Mouse (Mus musculus): ENCODE measurements at regions not wholly inside any gene's neighbourhood (a gene's known extent, or its start where the extent isn't known, plus 50 kb on each side); places are given as distances from the start of the nearest gene placed in this dataset.

DNA sequence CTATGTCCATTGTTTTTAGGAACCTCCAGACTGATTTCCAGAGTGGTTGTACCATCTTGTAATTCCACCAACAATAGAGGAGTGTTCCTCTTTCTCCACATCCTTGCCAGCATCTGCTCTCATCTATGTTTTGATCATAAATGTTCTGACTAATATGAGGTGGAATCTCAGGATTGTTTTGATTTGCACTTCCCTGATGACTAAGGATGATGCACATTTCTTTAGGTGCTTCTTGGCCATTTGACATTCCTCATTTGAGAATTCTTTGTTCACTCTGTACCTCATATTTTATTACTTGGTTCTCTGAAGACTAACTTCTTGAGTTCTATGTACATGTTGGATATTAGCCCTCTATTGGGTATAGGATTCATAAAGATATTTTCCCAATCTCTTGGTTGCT, 538.4 kb downstream of the Inhba start:
- Histone ChIP-seq H3K27me3 (replicated peaks; ENCODE audit: control insufficient read depth, insufficient read depth, low read length) (no peaks in the 10 kb centered on the region), H3K4me1 (ENCODE audit: control insufficient read depth, insufficient read depth, low read length) (no peaks in the 10 kb centered on the region), H3K4me2 (ENCODE audit: low read depth, low read length) (no peak overlapping the region), H3K9me3 (ENCODE audit: control insufficient read depth, low read length) (no peaks in the 10 kb centered on the region), H3K27ac (replicated peaks; ENCODE audit: low read depth, low read length) (no peak overlapping the region), H3K9ac (ENCODE audit: low read depth, low read length) (no peak overlapping the region), H3K36me3 (ENCODE audit: control insufficient read depth, insufficient read depth, low read length) (no peaks in the 10 kb centered on the region), H3K4me3 (ENCODE audit: low read depth, low read length) (no peak overlapping the region)
- DNase-seq (ENCODE audit: low spot score): no peak
- no peak for ATAC-seq (ENCODE audit: low read depth)

- no peaks in the 10 kb centered on the region for H3K27me3 ChIP-seq (replicated peaks; ENCODE audit: control insufficient read depth, insufficient read depth, low read length)
- no peak overlapping the region for H3K4me3 ChIP-seq (ENCODE audit: low read depth, low read length)
- DNase-seq (ENCODE audit: low spot score) (peak; percentile 10), ATAC-seq (ENCODE audit: low read depth) (no peak)
- H3K4me2 ChIP-seq (ENCODE audit: low read depth, low read length): no peak overlapping the region
- H3K4me1 ChIP-seq (ENCODE audit: control insufficient read depth, insufficient read depth, low read length): no peaks in the 10 kb centered on the region
- 75% methylated on average over 1 of the region's 1 CpGs for WGBS
- no peaks in the 10 kb centered on the region for H3K36me3 ChIP-seq (ENCODE audit: control insufficient read depth, insufficient read depth, low read length)
- H3K9me3 ChIP-seq (ENCODE audit: control insufficient read depth, low read length): no peaks in the 10 kb centered on the region
- H3K9ac ChIP-seq (ENCODE audit: low read depth, low read length): no peak overlapping the region
- no peak overlapping the region for H3K27ac ChIP-seq (replicated peaks; ENCODE audit: low read depth, low read length)
These were observed 553.3 kb downstream of the Inhba start for GRCm38 (mm10) chr13:16564988-16565387.

- WGBS: 28% methylated on average over 4 of the region's 4 CpGs
- ATAC-seq (ENCODE audit: low read depth) (no peak), DNase-seq (ENCODE audit: low spot score) (no peak)
These were observed 562.4 kb downstream of the Inhba start for GRCm38 (mm10) chr13:16574069-16574468.

DNA sequence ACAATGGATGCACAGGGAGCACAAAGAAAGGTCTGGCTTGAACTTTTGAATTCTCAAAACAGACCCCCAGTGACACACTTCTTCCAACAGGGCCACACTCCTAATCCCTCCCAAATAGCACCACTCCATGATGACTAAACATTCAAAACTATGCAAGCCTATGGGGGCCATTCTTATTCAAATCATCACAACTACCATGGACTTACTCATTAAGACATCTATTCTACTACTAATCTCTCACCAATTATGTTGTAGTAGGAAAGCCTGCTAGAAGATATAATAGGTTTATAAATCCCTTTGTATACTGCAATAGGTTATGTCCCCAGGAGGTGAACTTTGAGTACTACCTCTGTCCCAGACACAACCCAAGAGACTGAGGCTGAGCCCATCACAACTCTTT, 574.6 kb downstream of the Inhba start:
- no peak overlapping the region for H3K9ac ChIP-seq (ENCODE audit: low read depth, low read length)
- no peak overlapping the region for H3K27ac ChIP-seq (replicated peaks; ENCODE audit: low read depth, low read length)
- no peak for DNase-seq (ENCODE audit: low spot score)
- no peaks in the 10 kb centered on the region for H3K9me3 ChIP-seq (ENCODE audit: control insufficient read depth, low read length)
- ATAC-seq (ENCODE audit: low read depth): no peak
- H3K27me3 ChIP-seq (replicated peaks; ENCODE audit: control insufficient read depth, insufficient read depth, low read length): no peaks in the 10 kb centered on the region
- H3K36me3 ChIP-seq (ENCODE audit: control insufficient read depth, insufficient read depth, low read length): no peaks in the 10 kb centered on the region
- no peak overlapping the region for H3K4me2 ChIP-seq (ENCODE audit: low read depth, low read length)
- H3K4me3 ChIP-seq (ENCODE audit: low read depth, low read length): no peak overlapping the region
- H3K4me1 ChIP-seq (ENCODE audit: control insufficient read depth, insufficient read depth, low read length): no peaks in the 10 kb centered on the region

More at GRCm38 (mm10) chr13:16574069-16574468, 562.4 kb downstream of the Inhba start:
- no peaks in the 10 kb centered on the region for H3K9me3 ChIP-seq (ENCODE audit: control insufficient read depth, low read length)
- no peaks in the 10 kb centered on the region for H3K4me1 ChIP-seq (ENCODE audit: control insufficient read depth, insufficient read depth, low read length)
- no peak overlapping the region for H3K27ac ChIP-seq (replicated peaks; ENCODE audit: low read depth, low read length)
- H3K36me3 ChIP-seq (ENCODE audit: control insufficient read depth, insufficient read depth, low read length): no peaks in the 10 kb centered on the region
- no peaks in the 10 kb centered on the region for H3K27me3 ChIP-seq (replicated peaks; ENCODE audit: control insufficient read depth, insufficient read depth, low read length)
- H3K9ac ChIP-seq (ENCODE audit: low read depth, low read length): no peak overlapping the region
- no peak overlapping the region for H3K4me3 ChIP-seq (ENCODE audit: low read depth, low read length)
- no peak overlapping the region for H3K4me2 ChIP-seq (ENCODE audit: low read depth, low read length)

GRCm38 (mm10) chr13:16619755-16620154, 608.1 kb downstream of the Inhba start:
- no peaks in the 10 kb centered on the region for H3K36me3 ChIP-seq (ENCODE audit: control insufficient read depth, insufficient read depth, low read length)
- H3K9ac ChIP-seq (ENCODE audit: low read depth, low read length): no peak overlapping the region
- 84% methylated on average over 3 of the region's 5 CpGs for WGBS
- H3K9me3 ChIP-seq (ENCODE audit: control insufficient read depth, low read length): no peaks in the 10 kb centered on the region
- no peaks in the 10 kb centered on the region for H3K27me3 ChIP-seq (replicated peaks; ENCODE audit: control insufficient read depth, insufficient read depth, low read length)
- no peaks in the 10 kb centered on the region for H3K4me1 ChIP-seq (ENCODE audit: control insufficient read depth, insufficient read depth, low read length)
- no peak overlapping the region for H3K4me3 ChIP-seq (ENCODE audit: low read depth, low read length)
- no peak for ATAC-seq (ENCODE audit: low read depth)
- DNase-seq (ENCODE audit: low spot score): no peak
- no peak overlapping the region for H3K4me2 ChIP-seq (ENCODE audit: low read depth, low read length)
- no peak overlapping the region for H3K27ac ChIP-seq (replicated peaks; ENCODE audit: low read depth, low read length)

GRCm38 (mm10) chr13:16626584-16626983, 614.9 kb downstream of the Inhba start:
- Histone ChIP-seq H3K36me3 (ENCODE audit: control insufficient read depth, insufficient read depth, low read length) (no peaks in the 10 kb centered on the region), H3K27ac (replicated peaks; ENCODE audit: low read depth, low read length) (no peak overlapping the region), H3K27me3 (replicated peaks; ENCODE audit: control insufficient read depth, insufficient read depth, low read length) (no peaks in the 10 kb centered on the region), H3K4me1 (ENCODE audit: control insufficient read depth, insufficient read depth, low read length) (0 out of 2 replicates have a peak, but pooled peaks cover 3% of the 10 kb centered on the region), H3K9me3 (ENCODE audit: control insufficient read depth, low read length) (no peaks in the 10 kb centered on the region), H3K4me3 (ENCODE audit: low read depth, low read length) (no peak overlapping the region), H3K9ac (ENCODE audit: low read depth, low read length) (no peak overlapping the region), H3K4me2 (ENCODE audit: low read depth, low read length) (no peak overlapping the region)
- ATAC-seq (ENCODE audit: low read depth) (no peak), DNase-seq (ENCODE audit: low spot score) (no peak)
- 48% methylated on average over 4 of the region's 4 CpGs for WGBS

DNA sequence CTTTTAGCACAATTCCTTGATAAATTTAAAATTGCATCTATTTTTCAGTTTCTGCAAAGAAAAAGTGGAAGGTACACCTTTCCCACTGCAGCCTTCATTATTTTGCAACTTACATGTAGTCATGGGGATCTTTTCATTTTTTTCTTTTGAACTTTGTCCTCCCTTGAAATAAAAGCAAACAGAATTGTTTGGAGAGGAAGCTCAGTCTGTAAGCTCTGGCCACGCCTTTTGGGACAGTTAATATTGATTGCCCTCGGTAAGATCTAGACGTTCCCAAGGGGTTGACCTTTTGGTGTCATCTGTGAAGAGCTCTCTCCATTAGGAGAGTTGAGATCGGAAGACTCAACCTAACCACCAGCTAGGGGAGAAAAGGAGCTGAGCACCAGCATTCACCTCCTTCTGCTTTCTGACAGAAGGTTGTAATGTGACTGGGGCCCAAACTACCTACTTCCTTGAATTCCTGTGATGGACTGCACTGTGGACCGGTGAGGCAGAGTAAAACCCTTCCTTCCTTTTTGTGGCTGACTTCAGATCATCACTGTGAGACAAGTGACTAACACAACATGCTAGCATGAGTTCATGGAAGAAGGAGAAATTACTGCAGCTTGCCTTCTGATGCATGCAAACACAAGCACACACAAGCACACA, 621.9 kb downstream of the Inhba start:
- WGBS: 68% methylated on average over 5 of the region's 5 CpGs
- no peaks in the 10 kb centered on the region for H3K36me3 ChIP-seq (ENCODE audit: control insufficient read depth, insufficient read depth, low read length)
- H3K9me3 ChIP-seq (ENCODE audit: control insufficient read depth, low read length): no peaks in the 10 kb centered on the region
- ATAC-seq (ENCODE audit: low read depth) (no peak), DNase-seq (ENCODE audit: low spot score) (no peak)
- H3K27ac ChIP-seq (replicated peaks; ENCODE audit: low read depth, low read length): no peak overlapping the region
- no peak overlapping the region for H3K4me3 ChIP-seq (ENCODE audit: low read depth, low read length)
- H3K27me3 ChIP-seq (replicated peaks; ENCODE audit: control insufficient read depth, insufficient read depth, low read length): no peaks in the 10 kb centered on the region
- no peak overlapping the region for H3K4me2 ChIP-seq (ENCODE audit: low read depth, low read length)
- H3K4me1 ChIP-seq (ENCODE audit: control insufficient read depth, insufficient read depth, low read length): no peaks in the 10 kb centered on the region
- no peak overlapping the region for H3K9ac ChIP-seq (ENCODE audit: low read depth, low read length)

DNA sequence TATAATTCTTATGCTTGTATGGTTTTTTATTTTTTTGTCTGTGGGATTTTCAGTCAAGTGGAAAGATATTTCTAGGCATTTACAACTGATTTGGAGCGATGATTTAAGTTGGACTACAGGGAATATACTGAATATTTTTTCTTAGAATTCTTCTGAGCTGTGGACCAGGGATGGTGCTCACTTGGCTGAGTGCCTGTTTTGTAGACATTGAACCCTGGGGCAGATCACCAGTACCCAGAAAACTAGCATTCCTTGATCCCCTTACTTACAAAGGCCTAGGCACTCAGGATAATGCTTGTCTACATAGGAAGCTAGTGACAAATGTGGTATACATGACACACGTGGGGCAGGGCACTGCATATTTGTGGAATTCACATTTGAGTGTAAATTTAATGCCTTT, 624.6 kb downstream of the Inhba start:
- DNase-seq (ENCODE audit: low spot score) (no peak), ATAC-seq (ENCODE audit: low read depth) (no peak)
- Histone ChIP-seq H3K36me3 (ENCODE audit: control insufficient read depth, insufficient read depth, low read length) (no peaks in the 10 kb centered on the region), H3K4me2 (ENCODE audit: low read depth, low read length) (no peak overlapping the region), H3K4me1 (ENCODE audit: control insufficient read depth, insufficient read depth, low read length) (no peaks in the 10 kb centered on the region), H3K27ac (replicated peaks; ENCODE audit: low read depth, low read length) (no peak overlapping the region), H3K9me3 (ENCODE audit: control insufficient read depth, low read length) (no peaks in the 10 kb centered on the region), H3K27me3 (replicated peaks; ENCODE audit: control insufficient read depth, insufficient read depth, low read length) (no peaks in the 10 kb centered on the region), H3K4me3 (ENCODE audit: low read depth, low read length) (no peak overlapping the region), H3K9ac (ENCODE audit: low read depth, low read length) (no peak overlapping the region)
- 64% methylated on average over 2 of the region's 2 CpGs for WGBS

DNA sequence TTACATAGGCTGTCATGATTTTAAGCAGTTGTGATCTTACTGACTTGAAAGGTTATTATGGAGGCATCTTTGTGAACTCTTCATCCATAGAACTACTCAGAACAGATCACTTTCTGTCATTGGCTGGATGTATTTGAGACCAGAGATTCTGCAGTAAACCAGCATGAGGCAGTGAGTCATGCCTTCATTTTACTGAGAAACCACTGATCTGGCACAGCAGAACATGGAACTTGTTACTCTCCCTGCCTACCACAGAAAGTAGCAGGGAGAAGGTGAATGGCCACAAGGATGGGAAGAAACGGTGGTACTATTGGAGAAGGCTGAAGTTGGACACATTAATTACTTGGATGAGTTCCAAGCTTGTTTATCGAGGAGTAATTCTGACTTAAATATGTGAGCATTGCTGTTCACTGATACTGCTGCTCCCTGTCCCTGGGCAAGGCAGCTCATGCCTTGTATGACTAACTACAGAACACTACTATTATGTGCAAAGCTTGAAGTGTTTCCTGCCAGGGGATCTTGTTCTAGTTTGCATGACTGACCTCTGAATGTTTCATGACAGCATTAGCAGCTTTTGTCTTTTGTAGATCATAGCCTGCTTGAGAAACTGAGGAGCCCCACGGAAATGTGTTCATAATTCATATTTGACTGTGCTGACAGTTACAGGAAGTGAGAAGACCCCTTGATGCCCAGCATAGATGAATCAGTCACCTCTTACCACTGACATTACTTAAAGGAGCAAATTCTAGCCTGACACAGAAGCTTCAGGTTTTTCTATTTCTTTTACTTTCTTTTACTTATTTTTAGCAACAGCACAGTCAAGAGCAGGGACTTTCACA, 630.2 kb downstream of the Inhba start:
- DNase-seq (ENCODE audit: low spot score): no peak
- WGBS: 44% methylated on average over 3 of the region's 3 CpGs
- Histone ChIP-seq H3K9ac (ENCODE audit: low read depth, low read length) (no peak overlapping the region), H3K36me3 (ENCODE audit: control insufficient read depth, insufficient read depth, low read length) (no peaks in the 10 kb centered on the region), H3K9me3 (ENCODE audit: control insufficient read depth, low read length) (no peaks in the 10 kb centered on the region), H3K27me3 (replicated peaks; ENCODE audit: control insufficient read depth, insufficient read depth, low read length) (no peaks in the 10 kb centered on the region), H3K4me3 (ENCODE audit: low read depth, low read length) (no peak overlapping the region), H3K4me2 (ENCODE audit: low read depth, low read length) (no peak overlapping the region), H3K27ac (replicated peaks; ENCODE audit: low read depth, low read length) (no peak overlapping the region), H3K4me1 (ENCODE audit: control insufficient read depth, insufficient read depth, low read length) (no peaks in the 10 kb centered on the region)
- ATAC-seq (ENCODE audit: low read depth): no peak

Data from embryonic facial prominence, embryonic 14.5 days (tissue).